Mouse (Mus musculus) myocyte (in vitro differentiated cells): ENCODE data around the gene Iqch. TPM values are rescaled to one million over a fixed set of nuclear protein-coding genes. Genes with fewer than 3 reads are reported as not detected.

Experiments used
- H3K27me3 ChIP-seq: one replicate; pipeline ENCODE4 v1.6.1; 2011; ENCODE audit not compliant: control insufficient read depth, insufficient read depth, insufficient read length
- H3K36me3 ChIP-seq: one replicate; pipeline ENCODE4 v1.6.1; 2011; ENCODE audit not compliant: control insufficient read depth, insufficient read depth
- H3K4me2 ChIP-seq: one replicate; pipeline ENCODE4 v1.6.1; 2011; ENCODE audit warnings: low read depth, control low read depth
- H3K4me3 ChIP-seq: one replicate; pipeline ENCODE4 v1.5.1; 2011; ENCODE audit warnings: mild to moderate bottlenecking, control low read depth, moderate library complexity
- H3K79me2 ChIP-seq: one replicate; pipeline ENCODE4 v1.6.1; 2011; ENCODE audit not compliant: control insufficient read depth, insufficient read depth
- H3ac ChIP-seq: one replicate; pipeline ENCODE4 v1.6.1; 2011; ENCODE audit not compliant: control insufficient read depth, insufficient read length
- CEBPB ChIP-seq: IDR thresholded peaks from 2 replicates; pipeline ENCODE4 v1.6.1; 2011; ENCODE audit warnings: mild to moderate bottlenecking, moderate library complexity; ENCODE audit not compliant: poor library complexity, insufficient read depth, severe bottlenecking
- E2F4 ChIP-seq: IDR thresholded peaks from one replicate; pipeline ENCODE4 v1.6.1; 2011; ENCODE audit warnings: mild to moderate bottlenecking, control low read depth, moderate library complexity; ENCODE audit not compliant: insufficient read depth
- MAX ChIP-seq: IDR thresholded peaks from one replicate; pipeline ENCODE4 v1.6.1; 2011; ENCODE audit warnings: low read depth, mild to moderate bottlenecking, control low read depth
- MYOD1 ChIP-seq, 3 experiments: IDR thresholded peaks; one replicate each; pipeline ENCODE4 v1.6.1; 2011; ENCODE audit warnings: control low read depth in 2 of 3, low read depth in 2 of 3, mild to moderate bottlenecking in 2 of 3, moderate library complexity in 1 of 3; ENCODE audit not compliant: insufficient read length in 2 of 3, control insufficient read depth in 1 of 3
- MYOG ChIP-seq, 3 experiments: IDR thresholded peaks; one replicate each; pipeline ENCODE4 v1.6.1; 2011; ENCODE audit warnings: control low read depth in 2 of 3, low read depth in 2 of 3, mild to moderate bottlenecking in 2 of 3; ENCODE audit not compliant: insufficient read length in 2 of 3, control insufficient read depth in 1 of 3, insufficient read depth in 1 of 3
- POLR2A ChIP-seq: IDR thresholded peaks from one replicate; pipeline ENCODE4 v1.6.1; 2011; ENCODE audit warnings: low read depth, mild to moderate bottlenecking, control low read depth, moderate library complexity; ENCODE audit not compliant: insufficient read length
- POLR2AphosphoS2 ChIP-seq: IDR thresholded peaks from one replicate; pipeline ENCODE4 v1.6.1; 2011; ENCODE audit warnings: low read depth, control low read depth; ENCODE audit not compliant: insufficient read length
- REST ChIP-seq: IDR thresholded peaks from one replicate; pipeline ENCODE4 v1.6.1; 2011; ENCODE audit warnings: mild to moderate bottlenecking, control low read depth, moderate library complexity; ENCODE audit not compliant: insufficient read depth, insufficient read length
- SRF ChIP-seq: IDR thresholded peaks from one replicate; pipeline ENCODE4 v1.6.1; 2011; ENCODE audit warnings: low read depth; ENCODE audit not compliant: control insufficient read depth, insufficient read length
- TCF12 ChIP-seq: IDR thresholded peaks from one replicate; pipeline ENCODE4 v1.6.1; 2011; ENCODE audit warnings: mild to moderate bottlenecking, control low read depth; ENCODE audit not compliant: poor library complexity, insufficient read depth, severe bottlenecking
- TCF3 ChIP-seq: IDR thresholded peaks from one replicate; pipeline ENCODE4 v1.6.1; 2011; ENCODE audit warnings: low read depth, control low read depth; ENCODE audit not compliant: insufficient read length
- USF1 ChIP-seq: IDR thresholded peaks from one replicate; pipeline ENCODE4 v1.6.1; 2011; ENCODE audit warnings: low read depth, mild to moderate bottlenecking, control low read depth, moderate library complexity
- polyA plus RNA-seq: library from polyadenylated mRNA; unstranded; fragments of >200 nt; fragmentation: generic; extraction: Trizol; gene quantifications from one replicate; pipeline ENCODE4 v1.2.1, GENCODE M21; 2012; ENCODE audit warnings: missing spikeins

The Iqch gene
- polyA plus RNA-seq, 1 experiment: not detected

DNA sequence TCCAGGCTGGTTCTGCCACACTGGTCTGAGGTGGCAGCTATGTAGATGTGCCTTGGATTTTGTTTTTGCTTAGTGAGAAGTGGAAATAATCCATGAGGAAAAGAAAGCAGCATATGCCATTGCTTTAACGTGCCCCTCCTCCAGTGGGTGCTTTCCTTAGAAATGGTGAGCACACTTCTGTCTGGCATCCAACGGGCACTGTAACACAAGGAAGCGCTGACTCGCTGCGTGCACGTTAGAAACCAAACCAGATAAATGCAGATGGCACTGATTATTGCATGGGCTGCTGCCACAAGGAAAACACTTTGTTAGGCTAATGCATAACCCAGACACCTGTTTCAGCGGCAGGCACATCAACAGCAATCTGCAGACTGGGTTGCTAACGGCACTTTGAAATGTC is 6.6 kb downstream of the Iqch start:
- Histone ChIP-seq H3ac (no peak overlapping the region), H3K36me3 (no peaks in the 10 kb centered on the region), H3K27me3 (no peaks in the 10 kb centered on the region), H3K79me2 (no peaks in the 10 kb centered on the region), H3K4me3 (no peak overlapping the region), H3K4me2 (no peak overlapping the region)
- TF ChIP-seq REST (no peak), MAX (no peak), POLR2AphosphoS2 (no peak), TCF3 (no peak), E2F4 (no peak), POLR2A (no peak), CEBPB (no peak), TCF12 (no peak), MYOD1 (IDR thresholded peaks at IDR 0.05; ENCODE audit: control insufficient read depth in 1 of 3, insufficient read length in 2 of 3, low read depth in 2 of 3) (no peak), USF1 (no peak), SRF (no peak), MYOG (IDR thresholded peaks at IDR 0.05; ENCODE audit: control insufficient read depth in 1 of 3, insufficient read depth in 1 of 3, insufficient read length in 2 of 3, low read depth in 2 of 3) (no peak)

DNA sequence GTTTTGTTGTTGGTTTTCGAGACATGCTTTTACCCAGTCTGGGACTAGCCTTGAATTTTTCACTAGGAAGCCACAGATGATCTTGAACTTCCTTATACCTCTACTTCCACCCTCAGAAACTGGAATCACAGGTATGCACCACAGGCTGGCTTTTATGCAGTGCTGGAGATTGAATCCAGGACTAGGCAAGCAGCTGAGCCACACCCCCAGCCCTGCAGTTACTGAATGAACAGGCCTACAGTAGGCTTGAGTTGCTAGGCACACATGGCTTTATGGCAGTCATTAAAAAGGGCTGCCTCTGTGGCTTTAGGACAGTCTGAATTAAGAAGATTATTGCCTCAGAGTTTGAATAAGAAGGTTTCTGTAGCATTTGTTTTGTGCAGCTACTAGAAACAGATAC is 7.3 kb downstream of the Iqch start:
- Histone ChIP-seq H3K4me3 (no peak overlapping the region), H3K4me2 (no peak overlapping the region), H3K27me3 (no peaks in the 10 kb centered on the region), H3ac (no peak overlapping the region), H3K36me3 (no peaks in the 10 kb centered on the region), H3K79me2 (no peaks in the 10 kb centered on the region)
- TF ChIP-seq REST (no peak), E2F4 (no peak), USF1 (no peak), MYOD1 (IDR thresholded peaks at IDR 0.05; ENCODE audit: control insufficient read depth in 1 of 3, insufficient read length in 2 of 3, low read depth in 2 of 3) (no peak), CEBPB (no peak), MYOG (IDR thresholded peaks at IDR 0.05; ENCODE audit: control insufficient read depth in 1 of 3, insufficient read depth in 1 of 3, insufficient read length in 2 of 3, low read depth in 2 of 3) (no peak), TCF12 (no peak), SRF (no peak), POLR2AphosphoS2 (no peak)

DNA sequence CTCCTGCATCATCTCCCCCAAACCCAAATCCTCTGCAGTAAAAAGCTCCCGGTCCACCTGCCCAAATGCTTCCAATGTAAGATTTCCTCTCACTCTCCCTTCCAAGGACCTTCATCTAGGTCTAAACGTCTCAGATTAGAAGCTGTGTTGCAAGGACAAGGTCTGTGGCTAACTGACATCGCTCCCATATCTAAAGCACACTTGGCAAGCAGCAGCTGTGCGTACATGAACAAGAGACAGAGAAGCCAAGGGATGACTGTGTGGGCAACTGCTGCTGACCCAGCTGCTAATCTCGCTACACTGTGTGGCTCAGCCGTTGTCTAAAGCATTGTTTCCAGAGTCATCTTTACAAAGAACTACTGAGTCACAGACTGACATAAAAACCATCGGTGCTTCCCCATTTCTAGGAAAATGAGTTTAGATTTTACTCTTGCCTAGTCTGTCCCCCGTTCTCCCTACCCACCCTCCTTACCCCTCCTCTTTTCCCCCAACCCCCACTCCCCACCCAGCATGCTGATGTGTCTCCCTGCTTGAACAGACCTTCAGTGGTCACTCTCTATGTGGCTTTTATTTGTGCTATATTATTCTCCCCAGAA is 10.5 kb downstream of the Iqch start:
- Histone ChIP-seq H3K4me3 (no peak overlapping the region), H3K27me3 (no peaks in the 10 kb centered on the region), H3K36me3 (no peaks in the 10 kb centered on the region), H3ac (no peak overlapping the region), H3K4me2 (no peak overlapping the region), H3K79me2 (no peaks in the 10 kb centered on the region)
- TF ChIP-seq MYOG (IDR thresholded peaks at IDR 0.05; ENCODE audit: control insufficient read depth in 1 of 3, insufficient read depth in 1 of 3, insufficient read length in 2 of 3, low read depth in 2 of 3): peak; percentile 82 to 93 (median 89)
- TF ChIP-seq USF1: no peak
- TF ChIP-seq SRF: no peak
- peak; percentile 28 for TF ChIP-seq TCF12
- peak; percentile 61 to 85 (median 80) for TF ChIP-seq MYOD1 (IDR thresholded peaks at IDR 0.05; ENCODE audit: control insufficient read depth in 1 of 3, insufficient read length in 2 of 3, low read depth in 2 of 3)
- no peak for TF ChIP-seq POLR2AphosphoS2
- no peak for TF ChIP-seq CEBPB
- TF ChIP-seq REST: no peak
- TF ChIP-seq E2F4: no peak
- TF ChIP-seq POLR2A: no peak
- TF ChIP-seq MAX: no peak
- peak; percentile 58 for TF ChIP-seq TCF3

DNA sequence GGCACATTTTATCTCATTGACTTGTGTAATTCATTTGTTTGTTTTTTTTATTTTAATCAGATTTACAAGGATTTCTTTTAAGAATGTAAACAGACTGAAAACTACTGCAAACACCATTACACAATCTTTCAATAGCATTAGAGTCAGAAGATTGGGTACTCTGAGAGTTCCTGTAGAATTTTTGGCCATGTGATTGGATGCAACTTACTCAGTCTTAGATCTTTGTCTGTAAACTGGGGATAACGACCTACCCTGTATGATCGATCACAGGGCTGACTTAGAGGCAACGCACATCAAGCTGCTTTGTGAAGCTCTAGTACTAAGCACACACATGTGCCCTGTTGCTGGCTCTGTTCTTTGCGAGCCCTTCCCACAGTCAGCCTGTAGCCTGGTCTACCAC is 11.7 kb downstream of the Iqch start:
- Histone ChIP-seq H3K27me3 (no peaks in the 10 kb centered on the region), H3K79me2 (no peaks in the 10 kb centered on the region), H3K36me3 (no peaks in the 10 kb centered on the region), H3ac (no peak overlapping the region), H3K4me3 (no peak overlapping the region), H3K4me2 (no peak overlapping the region)
- TF ChIP-seq REST (no peak), SRF (no peak), MYOG (IDR thresholded peaks at IDR 0.05; ENCODE audit: control insufficient read depth in 1 of 3, insufficient read depth in 1 of 3, insufficient read length in 2 of 3, low read depth in 2 of 3) (no peak), POLR2A (no peak), CEBPB (no peak), TCF3 (no peak), USF1 (no peak), E2F4 (no peak), POLR2AphosphoS2 (no peak), MAX (no peak)

DNA sequence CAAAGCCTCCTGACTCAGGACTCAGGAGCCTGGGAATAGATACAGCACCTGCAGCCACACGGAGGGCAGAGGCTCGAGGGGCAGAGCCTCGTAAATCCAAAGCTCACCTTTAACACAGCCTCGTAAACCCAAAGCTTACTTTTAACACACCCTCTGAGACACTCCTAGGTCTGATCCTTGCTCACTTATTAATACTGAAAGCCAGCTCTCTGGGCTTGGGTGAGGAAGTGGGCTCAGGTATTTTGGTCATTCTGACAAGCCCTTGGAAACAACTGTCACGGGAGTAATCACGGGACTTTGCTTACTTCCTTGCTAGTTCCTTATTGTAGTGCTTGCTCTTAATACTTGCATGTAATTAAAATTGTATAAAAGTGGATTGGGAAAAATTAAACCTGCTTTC is 13.1 kb downstream of the Iqch start:
- no peaks in the 10 kb centered on the region for H3K27me3 ChIP-seq
- H3K79me2 ChIP-seq: no peaks in the 10 kb centered on the region
- H3K4me3 ChIP-seq: no peak overlapping the region
- H3K36me3 ChIP-seq: no peaks in the 10 kb centered on the region
- TF ChIP-seq REST (no peak), POLR2AphosphoS2 (no peak), E2F4 (no peak), SRF (no peak), POLR2A (no peak), MYOD1 (IDR thresholded peaks at IDR 0.05; ENCODE audit: control insufficient read depth in 1 of 3, insufficient read length in 2 of 3, low read depth in 2 of 3) (no peak), MAX (no peak), TCF12 (no peak), USF1 (no peak), CEBPB (no peak), MYOG (IDR thresholded peaks at IDR 0.05; ENCODE audit: control insufficient read depth in 1 of 3, insufficient read depth in 1 of 3, insufficient read length in 2 of 3, low read depth in 2 of 3) (no peak)
- H3ac ChIP-seq: no peak overlapping the region
- no peak overlapping the region for H3K4me2 ChIP-seq
